In the genomic region with DNA sequence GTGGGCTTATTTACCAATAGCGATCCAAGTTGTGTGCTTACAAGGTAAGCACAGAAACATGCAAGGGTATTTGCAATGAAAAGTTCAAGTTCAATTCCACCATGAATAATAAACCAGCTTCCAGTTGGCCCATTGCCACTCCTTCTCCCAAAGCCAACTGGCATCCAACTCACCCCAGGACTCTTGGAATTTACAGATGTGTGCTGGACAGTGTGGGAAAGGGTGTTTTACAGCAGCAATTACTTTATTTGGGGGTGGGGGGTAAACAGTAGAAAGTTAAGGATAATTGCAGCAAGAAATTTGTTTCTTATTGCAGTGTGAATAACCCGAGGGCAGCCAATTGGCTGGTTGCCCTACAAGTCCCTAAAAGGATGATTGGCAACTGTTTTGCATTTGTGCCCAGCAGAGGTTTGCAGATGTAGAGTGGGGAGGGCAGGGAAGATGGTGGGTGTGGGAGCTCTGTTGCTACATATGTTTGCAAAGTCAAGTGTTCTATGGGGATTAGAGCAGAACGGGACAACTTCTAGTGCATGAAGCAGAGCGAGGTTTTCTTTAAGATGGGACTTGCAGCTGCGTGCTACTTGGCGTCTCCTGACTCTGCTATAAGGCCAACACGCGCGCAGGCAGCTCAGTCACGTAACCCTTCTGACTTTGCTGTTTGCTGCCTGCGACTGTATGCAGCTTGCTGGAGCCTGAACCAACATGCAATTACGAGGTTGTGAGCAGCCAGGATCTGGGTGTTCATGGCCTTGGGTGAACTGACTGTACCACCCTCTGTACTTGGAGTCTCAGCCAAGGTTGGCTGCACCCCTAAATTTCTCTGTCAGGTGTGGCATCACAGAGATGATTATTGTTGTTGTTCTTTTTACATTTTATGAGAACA, we compare ENCODE assay signal across 14 mouse cellular contexts.
DNase-seq lines count a peak whose midpoint lies in the region; ATAC-seq lines count a peak whose summit lies in the region.
"Had no signal": no experiment of that assay in that cellular context is flagged by ENCODE, and none has a peak within 500 bp of the region (broad histone marks: within the 10 kb centered on the region; RNA-seq: fewer than 3 reads in every experiment).

No protein-coding gene starts in this region.

- peak overlapping the region; percentile 21 for H3K27ac ChIP-seq in embryonic facial prominence, embryonic 14.5 days (replicated peaks; ENCODE audit: low read depth, low read length)
- H3K27ac ChIP-seq: hindbrain, embryonic 13.5 days; neural tube, embryonic 15.5 days had no signal

- intact Hi-C loops in gastrocnemius, postnatal 36 days (cut with DNase I), result no loop called here

- peak; percentile 10 for DNase-seq in gastrocnemius, postnatal 10 days
- no peak for DNase-seq in gastrocnemius, postnatal 36 days
- peak; percentile 19 for DNase-seq in 3T3-L1 (ENCODE audit: low read depth, low spot score)
- DNase-seq in embryonic facial prominence, embryonic 14.5 days (ENCODE audit: low spot score), result peak; percentile 67
- DNase-seq in kidney, postnatal 36 days, result peak; percentile 61 to 69
- no peak for DNase-seq in cerebellum, postnatal 36 days
- no peak for DNase-seq in spleen, postnatal 36 days (ENCODE audit: low spot score in 2 of 2)
- no peak for DNase-seq in lung, adult 18-20 months
- DNase-seq: cerebellum, adult 9-11 months; thymus, adult 2 months had no signal

- 56% methylated on average over 12 of the region's 12 CpGs for WGBS in embryonic facial prominence, embryonic 14.5 days

- H3K4me3 ChIP-seq in embryonic facial prominence, embryonic 14.5 days (ENCODE audit: low read depth, low read length), result no peak overlapping the region
- H3K4me3 ChIP-seq: heart, embryonic 12.5 days; hindbrain, embryonic 13.5 days; neural tube, embryonic 15.5 days had no signal

- H3K4me2 ChIP-seq in embryonic facial prominence, embryonic 14.5 days (ENCODE audit: low read depth, low read length), result no peak overlapping the region
- H3K4me2 ChIP-seq: heart, embryonic 12.5 days; hindbrain, embryonic 13.5 days; neural tube, embryonic 15.5 days had no signal

- no peak; the same call in 1 of the 2 replicates for ATAC-seq in embryonic facial prominence, embryonic 14.5 days (ENCODE audit: low read depth)

- 0 out of 2 replicates have a peak, but pooled peaks cover 4% of the 10 kb centered on the region for H3K4me1 ChIP-seq in embryonic facial prominence, embryonic 14.5 days (ENCODE audit: control insufficient read depth, insufficient read depth, low read length)
- H3K4me1 ChIP-seq: heart, embryonic 12.5 days; neural tube, embryonic 15.5 days had no signal

- H3K27me3 ChIP-seq in embryonic facial prominence, embryonic 14.5 days (replicated peaks; ENCODE audit: control insufficient read depth, insufficient read depth, low read length), result no peaks in the 10 kb centered on the region
- H3K27me3 ChIP-seq: heart, embryonic 12.5 days; hindbrain, embryonic 13.5 days; neural tube, embryonic 15.5 days had no signal

- H3K9me3 ChIP-seq in embryonic facial prominence, embryonic 14.5 days (ENCODE audit: control insufficient read depth, low read length), result no peaks in the 10 kb centered on the region
- H3K9me3 ChIP-seq: heart, embryonic 12.5 days; hindbrain, embryonic 13.5 days; neural tube, embryonic 15.5 days had no signal

- H3K9ac ChIP-seq in embryonic facial prominence, embryonic 14.5 days (ENCODE audit: low read depth, low read length), result no peak overlapping the region
- H3K9ac ChIP-seq: heart, embryonic 12.5 days; hindbrain, embryonic 13.5 days; neural tube, embryonic 15.5 days had no signal

- no peaks in the 10 kb centered on the region for H3K36me3 ChIP-seq in embryonic facial prominence, embryonic 14.5 days (ENCODE audit: control insufficient read depth, insufficient read depth, low read length)
- H3K36me3 ChIP-seq: G1E; heart, embryonic 12.5 days; hindbrain, embryonic 13.5 days; neural tube, embryonic 15.5 days had no signal

Comparison
In these comparisons a context has a peak if more than half of its experiments do, and no peak if none do; other contexts are left out.
1. DNase-seq: peak in gastrocnemius, postnatal 10 days (single experiment), 3T3-L1 (single experiment), embryonic facial prominence, embryonic 14.5 days (single experiment) and kidney, postnatal 36 days (2 of 2); none in gastrocnemius, postnatal 36 days (0 of 2), cerebellum, postnatal 36 days (0 of 2), spleen, postnatal 36 days (0 of 2) and lung, adult 18-20 months (0 of 2).